Mouse (Mus musculus) heart, postnatal 0 days (tissue): ENCODE measurements at regions not wholly inside any gene's neighbourhood (a gene's known extent, or its start where the extent isn't known, plus 50 kb on each side); places are given as distances from the start of the nearest gene placed in this dataset.

Experiments used
- CTCF ChIP-seq: IDR thresholded peaks from 2 replicates; pipeline ENCODE4 v1.5.1; 2016; ENCODE audit warnings: antibody characterized with exemption, control low read depth, low read depth
- EP300 ChIP-seq: IDR thresholded peaks from 2 replicates; pipeline ENCODE4 v1.6.1; 2016; ENCODE audit warnings: antibody characterized with exemption, low read depth

GRCm38 (mm10) chr17:9975153-9975552 lies 305.6 kb upstream of the Pabpc6 start:
- TF ChIP-seq CTCF (no peak), EP300 (no peak)
